Mouse (Mus musculus) forebrain, embryonic 16.5 days (tissue): ENCODE measurements around the gene Clasp1. TPM values are rescaled to one million over a fixed set of nuclear protein-coding genes. Genes with fewer than 3 reads are reported as not detected.

ENCODE experiments used
- ATAC-seq: fragments of 200-750 bp; cut with Nextera tagmentation; 2 replicates; pipeline ENCODE4 v1.8.0; 2017; ENCODE audit warnings: mild to moderate bottlenecking, moderate library complexity
- H3K27ac ChIP-seq: fragments of 300-500 bp; sonication (generic); 2 replicates; pipeline ENCODE4 v1.5.1; 2014; ENCODE audit warnings: low read length, control low read depth
- H3K27me3 ChIP-seq: fragments of 300-500 bp; sonication (generic); replicated peaks from 2 replicates; pipeline ENCODE4 v1.6.1; 2014; ENCODE audit warnings: low read length; ENCODE audit not compliant: control insufficient read depth, insufficient read depth
- H3K36me3 ChIP-seq: fragments of 300-500 bp; sonication (generic); 2 replicates; pipeline ENCODE4 v1.6.1; 2014; ENCODE audit not compliant: control insufficient read depth, insufficient read depth
- H3K4me1 ChIP-seq: fragments of 300-500 bp; sonication (generic); replicated peaks from 2 replicates; pipeline ENCODE4 v1.6.1; 2014; ENCODE audit warnings: low read length; ENCODE audit not compliant: control insufficient read depth, insufficient read depth
- H3K4me2 ChIP-seq: fragments of 300-500 bp; sonication (generic); 2 replicates; pipeline ENCODE4 v1.6.1; 2014; ENCODE audit warnings: mild to moderate bottlenecking, low read length, control low read depth
- H3K4me3 ChIP-seq: fragments of 300-500 bp; sonication (generic); replicated peaks from 2 replicates; pipeline ENCODE4 v1.5.1; 2014; ENCODE audit warnings: mild to moderate bottlenecking, low read length, control low read depth
- H3K9ac ChIP-seq: fragments of 300-500 bp; sonication (generic); replicated peaks from 2 replicates; pipeline ENCODE4 v1.6.1; 2014; ENCODE audit warnings: low read depth, low read length, control low read depth
- H3K9me3 ChIP-seq: fragments of 300-500 bp; sonication (generic); 2 replicates; pipeline ENCODE4 v1.6.1; 2016; ENCODE audit warnings: low read length; ENCODE audit not compliant: control insufficient read depth
- WGBS: fragments of 180-500 bp; shearing (Covaris S2); extraction: QIAGEN DNeasy Blood & Tissue Kit; methylation state at CpG from one replicate; pipeline ENCODE4 v1.1.7; 2014; 5-methylcytosine and 5-hydroxymethylcytosine counted together
- polyA plus RNA-seq: library from polyadenylated mRNA; unstranded; fragments of >200 nt; fragmentation: Nextera tagmentation; extraction: Ambion mirVana; gene quantifications from 2 replicates; pipeline ENCODE4 v1.2.1, GENCODE M21; 2015

The Clasp1 gene
- polyA plus RNA-seq, 1 experiment from 2014 or later = 154 TPM

- Histone ChIP-seq H3K27ac (no peak overlapping the region), H3K9ac (no peak overlapping the region), H3K4me3 (no peak overlapping the region), H3K27me3 (no peaks in the 10 kb centered on the region), H3K9me3 (no peaks in the 10 kb centered on the region), H3K4me2 (no peak overlapping the region), H3K36me3 (no peaks in the 10 kb centered on the region), H3K4me1 (peaks cover 35% of the 10 kb centered on the region)
- no peak for ATAC-seq
- WGBS = 57% methylated on average over 4 of the region's 4 CpGs
Measured at GRCm38 (mm10) chr1:118479246-118479645, 90.4 kb downstream of the Clasp1 start.

DNA sequence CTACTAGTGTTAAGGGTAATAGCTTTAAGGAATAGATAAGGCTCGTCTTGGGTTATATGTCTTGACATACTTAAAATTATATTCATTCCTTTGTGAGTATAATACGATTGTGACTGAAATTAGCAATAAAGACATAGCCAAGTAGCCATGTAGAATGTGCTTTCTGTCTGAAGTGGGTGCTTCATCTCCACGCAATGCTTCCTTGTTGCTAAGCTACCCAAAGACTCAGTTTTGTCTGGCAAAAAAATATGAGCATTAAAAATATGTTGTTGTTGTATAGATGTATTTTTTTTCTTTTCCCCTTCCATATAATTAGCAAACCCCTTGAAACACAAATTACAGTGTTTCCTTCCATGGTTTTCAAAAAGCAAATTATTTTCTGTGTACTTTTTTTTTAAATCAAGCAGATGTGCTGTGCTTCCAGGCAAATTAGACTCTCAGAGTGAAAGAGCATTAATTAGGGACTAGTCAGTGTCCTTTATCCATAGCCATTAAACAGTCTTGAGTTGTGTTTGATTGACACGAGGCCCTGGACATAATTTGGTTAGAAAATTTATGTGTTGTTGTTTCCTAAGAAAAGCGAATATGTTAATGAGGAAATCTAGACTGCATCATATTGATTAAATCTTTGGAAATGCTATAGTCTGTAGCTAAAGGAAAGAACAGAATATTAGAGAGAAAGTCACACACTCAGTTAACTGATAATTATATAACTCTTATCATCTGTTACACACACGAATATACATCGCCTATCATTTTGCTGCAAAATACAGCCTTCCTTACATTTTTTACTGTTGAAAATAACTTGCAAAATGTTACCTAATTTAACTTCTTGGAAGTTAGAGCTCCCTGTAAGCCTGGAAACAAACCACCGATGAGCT is 91.9 kb downstream of the Clasp1 start:
- Histone ChIP-seq H3K4me3 (no peak overlapping the region), H3K4me2 (no peak overlapping the region), H3K36me3 (no peaks in the 10 kb centered on the region), H3K9ac (no peak overlapping the region), H3K4me1 (peaks cover 35% of the 10 kb centered on the region), H3K27me3 (no peaks in the 10 kb centered on the region), H3K27ac (peak overlapping the region; percentile 70), H3K9me3 (no peaks in the 10 kb centered on the region)
- 21% methylated on average over 8 of the region's 8 CpGs for WGBS
- ATAC-seq = peak; percentile 81

GRCm38 (mm10) chr1:118481365-118481702 is 92.5 kb downstream of the Clasp1 start:
- peak; percentile 39 for ATAC-seq
- Histone ChIP-seq H3K27ac (peak overlapping the region; percentile 70), H3K9ac (no peak overlapping the region; the same call in 1 of the 2 replicates), H3K27me3 (no peaks in the 10 kb centered on the region), H3K4me3 (no peak overlapping the region), H3K4me2 (peak overlapping the region; percentile 16), H3K4me1 (peaks cover 35% of the 10 kb centered on the region), H3K9me3 (no peaks in the 10 kb centered on the region), H3K36me3 (no peaks in the 10 kb centered on the region)
- 10% methylated on average over 4 of the region's 4 CpGs for WGBS

DNA sequence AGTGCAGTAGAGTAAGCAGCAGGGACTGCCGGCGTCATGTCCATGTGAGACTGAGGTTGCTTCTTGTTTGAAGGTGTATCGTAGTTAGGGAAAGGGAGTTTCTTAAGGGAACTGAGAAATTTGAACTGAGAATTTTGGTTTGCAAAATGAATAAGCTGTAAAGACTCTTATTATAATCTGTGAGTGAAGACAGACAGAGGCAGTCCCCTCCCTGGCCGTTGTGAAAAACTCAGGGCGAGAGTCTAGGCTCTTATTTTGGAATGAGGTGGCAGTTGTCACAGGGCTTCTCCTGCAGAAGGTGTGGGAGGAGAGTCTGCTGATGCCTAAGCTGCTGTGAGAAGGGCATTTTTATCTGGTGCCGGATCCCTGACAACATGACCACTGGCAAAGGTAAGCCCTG is 92.8 kb downstream of the Clasp1 start:
- Histone ChIP-seq H3K9ac (no peak overlapping the region; the same call in 1 of the 2 replicates), H3K4me3 (no peak overlapping the region), H3K4me2 (peak overlapping the region; percentile 16; the same call in 1 of the 2 replicates), H3K4me1 (peaks cover 32% of the 10 kb centered on the region), H3K27me3 (no peaks in the 10 kb centered on the region), H3K27ac (peak overlapping the region; percentile 70), H3K36me3 (no peaks in the 10 kb centered on the region), H3K9me3 (no peaks in the 10 kb centered on the region)
- 29% methylated on average over 6 of the region's 6 CpGs for WGBS
- no peak for ATAC-seq

GRCm38 (mm10) chr1:118482285-118483019 is 93.6 kb downstream of the Clasp1 start:
- Histone ChIP-seq H3K9me3 (no peaks in the 10 kb centered on the region), H3K27ac (peak overlapping the region; percentile 70), H3K4me2 (no peak overlapping the region; the same call in 1 of the 2 replicates), H3K27me3 (no peaks in the 10 kb centered on the region), H3K4me1 (peaks cover 32% of the 10 kb centered on the region), H3K9ac (0 out of 2 replicates have a peak overlapping the region, but pooled peaks have one; percentile 7), H3K36me3 (no peaks in the 10 kb centered on the region), H3K4me3 (no peak overlapping the region)
- no peak for ATAC-seq
- 74% methylated on average over 8 of the region's 8 CpGs for WGBS

- 86% methylated on average over 6 of the region's 6 CpGs for WGBS
- no peaks in the 10 kb centered on the region for H3K36me3 ChIP-seq
- H3K4me3 ChIP-seq = no peak overlapping the region
- H3K27ac ChIP-seq = no peak overlapping the region
- ATAC-seq = no peak
- no peaks in the 10 kb centered on the region for H3K27me3 ChIP-seq
- no peaks in the 10 kb centered on the region for H3K9me3 ChIP-seq
- H3K4me1 ChIP-seq = peaks cover 32% of the 10 kb centered on the region
- H3K4me2 ChIP-seq = no peak overlapping the region
- no peak overlapping the region for H3K9ac ChIP-seq
Measured at GRCm38 (mm10) chr1:118483504-118484096, 94.7 kb downstream of the Clasp1 start.

GRCm38 (mm10) chr1:118485572-118485971 is 96.7 kb downstream of the Clasp1 start:
- Histone ChIP-seq H3K36me3 (no peaks in the 10 kb centered on the region), H3K4me3 (no peak overlapping the region), H3K4me2 (no peak overlapping the region), H3K4me1 (peaks cover 19% of the 10 kb centered on the region), H3K27ac (no peak overlapping the region), H3K9ac (no peak overlapping the region), H3K9me3 (no peaks in the 10 kb centered on the region), H3K27me3 (no peaks in the 10 kb centered on the region)
- 66% methylated on average over 3 of the region's 3 CpGs for WGBS
- ATAC-seq = no peak

DNA sequence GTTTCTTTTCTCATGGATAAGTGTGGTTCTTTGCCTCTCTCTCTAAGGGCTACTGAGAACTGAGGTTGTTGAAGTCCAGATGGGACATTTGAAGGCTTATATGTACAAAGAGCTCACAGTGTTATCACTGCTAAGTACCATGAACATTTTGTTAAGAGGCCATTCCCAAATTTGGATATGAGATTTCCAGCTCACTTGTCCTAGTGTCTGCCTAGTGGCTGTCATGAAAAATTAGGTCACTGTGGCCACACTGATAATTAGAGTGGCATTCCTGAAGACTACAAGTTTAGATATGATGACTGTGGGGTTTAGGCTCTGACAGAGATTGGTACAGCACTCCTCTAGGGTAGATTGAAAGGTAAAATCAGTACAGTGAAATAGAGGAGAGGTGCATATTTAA is 97.2 kb downstream of the Clasp1 start:
- Histone ChIP-seq H3K27ac (no peak overlapping the region), H3K9me3 (no peaks in the 10 kb centered on the region), H3K27me3 (no peaks in the 10 kb centered on the region), H3K9ac (no peak overlapping the region), H3K4me1 (peaks cover 19% of the 10 kb centered on the region), H3K4me3 (no peak overlapping the region), H3K4me2 (no peak overlapping the region), H3K36me3 (no peaks in the 10 kb centered on the region)
- no peak for ATAC-seq

- no peak overlapping the region for H3K27ac ChIP-seq
- H3K4me2 ChIP-seq = no peak overlapping the region
- peaks cover 4% of the 10 kb centered on the region; the same call in 1 of the 2 replicates for H3K4me1 ChIP-seq
- H3K9me3 ChIP-seq = no peaks in the 10 kb centered on the region
- 0 out of 2 replicates have a peak, but pooled peaks cover under 1% of the 10 kb centered on the region for H3K36me3 ChIP-seq
- no peak overlapping the region for H3K4me3 ChIP-seq
- H3K27me3 ChIP-seq = no peaks in the 10 kb centered on the region
- ATAC-seq = no peak
- 88% methylated on average over 3 of the region's 3 CpGs for WGBS
- H3K9ac ChIP-seq = no peak overlapping the region
Measured at GRCm38 (mm10) chr1:118492811-118493210, 104.0 kb downstream of the Clasp1 start.
